Mouse (Mus musculus): ENCODE measurements around the gene Eri3.

DNA sequence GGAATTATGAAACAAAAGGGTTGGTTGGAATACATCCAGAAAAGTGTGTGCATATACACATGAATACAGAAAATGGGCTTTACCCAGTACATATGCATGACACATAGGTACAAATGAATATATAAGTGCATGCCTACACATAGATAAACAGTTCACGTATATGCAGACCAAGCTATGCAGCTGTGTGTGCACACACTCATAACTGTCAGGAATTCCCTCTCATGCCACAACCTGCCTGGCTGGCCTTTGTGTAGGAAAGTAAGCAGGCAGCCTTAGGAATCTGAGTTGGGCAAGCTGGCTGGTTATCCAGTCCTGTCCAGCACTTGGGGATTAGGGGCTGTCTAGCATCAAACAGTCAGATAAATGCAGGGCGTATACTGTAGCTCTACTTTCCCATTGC, 72.9 kb downstream of the Eri3 start:
- TF ChIP-seq HCFC1 (IDR thresholded peaks at IDR 0.05; ENCODE audit: borderline replicate concordance, insufficient read depth, low read length) (no peak), ZNF384 (IDR thresholded peaks at IDR 0.05; ENCODE audit: low read depth, low read length) (no peak), CHD2 (IDR thresholded peaks at IDR 0.05; ENCODE audit: low read depth, low read length) (no peak), ZC3H11A (IDR thresholded peaks at IDR 0.05; ENCODE audit: borderline replicate concordance, low read depth, low read length) (no peak), MAFK (IDR thresholded peaks at IDR 0.05; ENCODE audit: insufficient read depth, low read depth, low read length) (no peak)

Measured in ES-E14 (cell line).